Comparison of ENCODE assay signal across 14 mouse cellular contexts in the genomic region with DNA sequence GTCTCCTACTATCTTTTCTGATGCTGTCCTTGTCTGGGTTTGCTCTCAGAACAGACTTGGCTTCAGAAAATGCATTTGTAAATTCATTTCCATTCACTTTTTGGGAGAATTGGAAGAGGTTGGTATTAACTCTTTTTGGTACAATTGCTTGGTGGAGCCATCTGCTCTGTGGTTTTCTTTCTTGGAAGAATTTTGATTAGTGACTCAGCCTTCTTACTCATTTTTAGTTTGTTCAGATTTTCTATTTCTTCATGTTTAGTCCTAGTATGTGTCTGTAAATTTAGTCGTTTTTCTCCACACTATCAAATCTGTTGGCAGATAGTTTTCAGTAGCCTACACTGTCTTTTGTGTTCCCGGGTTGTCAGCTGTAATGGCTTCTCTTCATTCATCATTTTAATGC.
"Had no signal": no experiment of that assay in that cellular context is flagged by ENCODE, and none has a peak within 500 bp of the region (broad histone marks: within the 10 kb centered on the region; RNA-seq: fewer than 3 reads in every experiment).

No protein-coding gene starts in this region.

- H3K9me3 ChIP-seq: limb, embryonic 15.5 days; liver, embryonic 12.5 days; lung, embryonic 15.5 days; midbrain, embryonic 12.5 days had no signal

- H3K36me3 ChIP-seq: limb, embryonic 15.5 days; liver, embryonic 12.5 days; lung, embryonic 15.5 days; midbrain, embryonic 12.5 days had no signal

- H3K9ac ChIP-seq: limb, embryonic 15.5 days; liver, embryonic 12.5 days; lung, embryonic 15.5 days; midbrain, embryonic 12.5 days had no signal

- H3K4me2 ChIP-seq: limb, embryonic 15.5 days; liver, embryonic 12.5 days; lung, embryonic 15.5 days; midbrain, embryonic 12.5 days had no signal

- H3K27ac ChIP-seq: layer of hippocampus, adult 2 months; left cerebral cortex, adult 2 months; limb, embryonic 15.5 days; liver, embryonic 12.5 days; lung, embryonic 15.5 days; midbrain, embryonic 12.5 days had no signal

- H3K4me3 ChIP-seq: layer of hippocampus, adult 2 months; left cerebral cortex, adult 2 months; limb, embryonic 15.5 days; liver, embryonic 12.5 days; lung, embryonic 15.5 days; midbrain, embryonic 12.5 days had no signal

- H3K4me1 ChIP-seq: limb, embryonic 15.5 days; liver, embryonic 12.5 days; lung, embryonic 15.5 days; midbrain, embryonic 12.5 days had no signal

- H3K27me3 ChIP-seq: limb, embryonic 15.5 days; liver, embryonic 12.5 days; lung, embryonic 15.5 days; midbrain, embryonic 12.5 days had no signal

- ATAC-seq: intestine, postnatal 0 days; liver, embryonic 12.5 days; midbrain, embryonic 16.5 days had no signal

- DNase-seq: kidney, postnatal 10 days; kidney, postnatal 4 days; lung, postnatal 14 days; right cerebral cortex, postnatal 14 days; thymus, adult 2 months; thymus, postnatal 25 days had no signal
